Mouse (Mus musculus): Measurements from ENCODE around the gene Gatad1. TPM values are rescaled to one million over a fixed set of nuclear protein-coding genes. Genes with fewer than 3 reads are reported as not detected.
A peak's percentile ranks its signal among the peaks of the same experiment; 100 is the strongest.

The Gatad1 gene
- polyA plus RNA-seq, 1 experiment from 2014 or later, result 69.9 TPM

GRCm38 (mm10) chr5:3600790-3601189 lies 56.2 kb downstream of the Gatad1 start:
- ATAC-seq (replicated peaks; ENCODE audit: insufficient number of reproducible peaks, low FRiP score, low TSS enrichment, low read depth), result no peak
- 87% methylated on average over 3 of the region's 3 CpGs for WGBS
- no peak overlapping the region for H3K4me3 ChIP-seq (ENCODE audit: low read depth, low read length)

GRCm38 (mm10) chr5:3600298-3600697 lies 56.7 kb downstream of the Gatad1 start:
- Histone ChIP-seq H3K36me3 (replicated peaks; ENCODE audit: control insufficient read depth, insufficient read depth, low read depth, low read length) (0 out of 2 replicates have a peak, but pooled peaks cover under 1% of the 10 kb centered on the region), H3K9me3 (replicated peaks; ENCODE audit: control insufficient read depth, low read length) (no peaks in the 10 kb centered on the region), H3K27ac (replicated peaks; ENCODE audit: low read depth, low read length) (no peak overlapping the region), H3K9ac (replicated peaks; ENCODE audit: low read length) (no peak overlapping the region), H3K4me1 (ENCODE audit: control insufficient read depth, insufficient read depth, low read length) (no peaks in the 10 kb centered on the region), H3K27me3 (ENCODE audit: control insufficient read depth, insufficient read depth, low read length) (no peaks in the 10 kb centered on the region), H3K4me3 (ENCODE audit: low read depth, low read length) (no peak overlapping the region), H3K4me2 (ENCODE audit: low read depth, low read length) (no peak overlapping the region)
- no peak for ATAC-seq (replicated peaks; ENCODE audit: insufficient number of reproducible peaks, low FRiP score, low TSS enrichment, low read depth)
- DNase-seq (ENCODE audit: low spot score), result no peak
- 85% methylated on average over 1 of the region's 1 CpGs for WGBS

More at GRCm38 (mm10) chr5:3600790-3601189, 56.2 kb downstream of the Gatad1 start:
- no peak for DNase-seq (ENCODE audit: low spot score)
- H3K27me3 ChIP-seq (ENCODE audit: control insufficient read depth, insufficient read depth, low read length), result no peaks in the 10 kb centered on the region
- no peaks in the 10 kb centered on the region for H3K9me3 ChIP-seq (replicated peaks; ENCODE audit: control insufficient read depth, low read length)
- H3K4me1 ChIP-seq (ENCODE audit: control insufficient read depth, insufficient read depth, low read length), result no peaks in the 10 kb centered on the region
- peaks cover 3% of the 10 kb centered on the region; the same call in 1 of the 2 replicates for H3K36me3 ChIP-seq (replicated peaks; ENCODE audit: control insufficient read depth, insufficient read depth, low read depth, low read length)
- H3K27ac ChIP-seq (replicated peaks; ENCODE audit: low read depth, low read length), result no peak overlapping the region
- no peak overlapping the region for H3K9ac ChIP-seq (replicated peaks; ENCODE audit: low read length)
- H3K4me2 ChIP-seq (ENCODE audit: low read depth, low read length), result no peak overlapping the region

- 92% methylated on average over 5 of the region's 5 CpGs for WGBS
- Histone ChIP-seq H3K4me1 (ENCODE audit: control insufficient read depth, insufficient read depth, low read length) (no peaks in the 10 kb centered on the region), H3K9me3 (replicated peaks; ENCODE audit: control insufficient read depth, low read length) (no peaks in the 10 kb centered on the region), H3K27ac (replicated peaks; ENCODE audit: low read depth, low read length) (no peak overlapping the region), H3K9ac (replicated peaks; ENCODE audit: low read length) (no peak overlapping the region), H3K4me2 (ENCODE audit: low read depth, low read length) (no peak overlapping the region), H3K36me3 (replicated peaks; ENCODE audit: control insufficient read depth, insufficient read depth, low read depth, low read length) (no peaks in the 10 kb centered on the region), H3K27me3 (ENCODE audit: control insufficient read depth, insufficient read depth, low read length) (no peaks in the 10 kb centered on the region), H3K4me3 (ENCODE audit: low read depth, low read length) (no peak overlapping the region)
- ATAC-seq (replicated peaks; ENCODE audit: insufficient number of reproducible peaks, low FRiP score, low TSS enrichment, low read depth) (no peak), DNase-seq (ENCODE audit: low spot score) (no peak)
Observed at GRCm38 (mm10) chr5:3598766-3599165, 58.2 kb downstream of the Gatad1 start.

- DNase-seq (ENCODE audit: low spot score) (no peak), ATAC-seq (replicated peaks; ENCODE audit: insufficient number of reproducible peaks, low FRiP score, low TSS enrichment, low read depth) (no peak)
- Histone ChIP-seq H3K9me3 (replicated peaks; ENCODE audit: control insufficient read depth, low read length) (no peaks in the 10 kb centered on the region), H3K9ac (replicated peaks; ENCODE audit: low read length) (no peak overlapping the region), H3K27me3 (ENCODE audit: control insufficient read depth, insufficient read depth, low read length) (no peaks in the 10 kb centered on the region), H3K4me3 (ENCODE audit: low read depth, low read length) (peak overlapping the region; percentile 56; the same call in 1 of the 2 replicates), H3K4me1 (ENCODE audit: control insufficient read depth, insufficient read depth, low read length) (no peaks in the 10 kb centered on the region), H3K27ac (replicated peaks; ENCODE audit: low read depth, low read length) (no peak overlapping the region), H3K4me2 (ENCODE audit: low read depth, low read length) (peak overlapping the region; percentile 71; the same call in 1 of the 2 replicates), H3K36me3 (replicated peaks; ENCODE audit: control insufficient read depth, insufficient read depth, low read depth, low read length) (no peaks in the 10 kb centered on the region)
Observed at GRCm38 (mm10) chr5:3597171-3597570, 59.8 kb downstream of the Gatad1 start.

- under 1% methylated on average over 29 of the region's 31 CpGs for WGBS
- no peaks in the 10 kb centered on the region for H3K36me3 ChIP-seq (replicated peaks; ENCODE audit: control insufficient read depth, insufficient read depth, low read depth, low read length)
- no peaks in the 10 kb centered on the region for H3K9me3 ChIP-seq (replicated peaks; ENCODE audit: control insufficient read depth, low read length)
- H3K27ac ChIP-seq (replicated peaks; ENCODE audit: low read depth, low read length), result no peak within 1 kb of the TSS
- DNase-seq (ENCODE audit: low spot score), result peak; percentile 82
- H3K27me3 ChIP-seq (ENCODE audit: control insufficient read depth, insufficient read depth, low read length), result no peaks in the 10 kb centered on the region
- H3K4me3 ChIP-seq (ENCODE audit: low read depth, low read length), result peak within 1 kb of the TSS; percentile 56
- H3K4me1 ChIP-seq (ENCODE audit: control insufficient read depth, insufficient read depth, low read length), result no peaks in the 10 kb centered on the region
- H3K9ac ChIP-seq (replicated peaks; ENCODE audit: low read length), result peak within 1 kb of the TSS; percentile 74
- H3K4me2 ChIP-seq (ENCODE audit: low read depth, low read length), result peak within 1 kb of the TSS; percentile 72
- ATAC-seq (replicated peaks; ENCODE audit: insufficient number of reproducible peaks, low FRiP score, low TSS enrichment, low read depth), result peak; percentile 85
Observed at GRCm38 (mm10) chr5:3596399-3596766, 60.6 kb downstream of the Gatad1 start, which contains the start of gene Rbm48. Rbm48 (minus strand) TSS chr5:3596585.

GRCm38 (mm10) chr5:3595693-3596398 lies 61.1 kb downstream of the Gatad1 start, which contains the start of gene Pex1:
Pex1 (plus strand) TSS chr5:3596066.
- peak; percentile 98 for DNase-seq (ENCODE audit: low spot score)
- Histone ChIP-seq H3K4me3 (ENCODE audit: low read depth, low read length) (peak within 1 kb of the TSS; percentile 56), H3K9me3 (replicated peaks; ENCODE audit: control insufficient read depth, low read length) (no peaks in the 10 kb centered on the region), H3K27ac (replicated peaks; ENCODE audit: low read depth, low read length) (no peak within 1 kb of the TSS), H3K4me2 (ENCODE audit: low read depth, low read length) (peak within 1 kb of the TSS; percentile 72), H3K4me1 (ENCODE audit: control insufficient read depth, insufficient read depth, low read length) (no peaks in the 10 kb centered on the region), H3K36me3 (replicated peaks; ENCODE audit: control insufficient read depth, insufficient read depth, low read depth, low read length) (no peaks in the 10 kb centered on the region), H3K27me3 (ENCODE audit: control insufficient read depth, insufficient read depth, low read length) (no peaks in the 10 kb centered on the region), H3K9ac (replicated peaks; ENCODE audit: low read length) (peak within 1 kb of the TSS; percentile 74)
- under 1% methylated on average over 50 of the region's 50 CpGs for WGBS
- ATAC-seq (replicated peaks; ENCODE audit: insufficient number of reproducible peaks, low FRiP score, low TSS enrichment, low read depth), result peak; percentile 97

Small RNA genes lying within 50 kb of the gene (microRNA-seq; reads per million reads assigned to microRNA genes)
- gene Gm22926 (ENCODE audit: borderline number of aligned reads), result not detected
- not detected for gene Gm26238 (ENCODE audit: borderline number of aligned reads)

Other genes with a start within 250 kb of the Gatad1 start
- gene Fam133b, start 113.4 kb downstream of the Gatad1 start, polyA plus RNA-seq (2014; fragmentation: Nextera tagmentation; extraction: Ambion mirVana), result 36.4 and 39.2 TPM in 2 replicates
- gene 1700109H08Rik, start 85.6 kb downstream of the Gatad1 start, polyA plus RNA-seq (2014; fragmentation: Nextera tagmentation; extraction: Ambion mirVana), result 1.5 and 2.2 TPM in 2 replicates
- 13.3 and 13.4 TPM in 2 replicates for gene Pex1, start 61.1 kb downstream of the Gatad1 start, polyA plus RNA-seq (2014; fragmentation: Nextera tagmentation; extraction: Ambion mirVana)
- gene Rbm48, start 60.6 kb downstream of the Gatad1 start, polyA plus RNA-seq (2014; fragmentation: Nextera tagmentation; extraction: Ambion mirVana), result 16.3 and 17.3 TPM in 2 replicates
- gene Tmbim7, start 6.0 kb downstream of the Gatad1 start, polyA plus RNA-seq (2014; fragmentation: Nextera tagmentation; extraction: Ambion mirVana), result not detected in 2 replicates
- gene Ankib1, start 145.7 kb upstream of the Gatad1 start, polyA plus RNA-seq (2014; fragmentation: Nextera tagmentation; extraction: Ambion mirVana), result 12.2 and 12.4 TPM in 2 replicates
- gene Krit1, start 146.0 kb upstream of the Gatad1 start, polyA plus RNA-seq (2014; fragmentation: Nextera tagmentation; extraction: Ambion mirVana), result 52.7 and 61.8 TPM in 2 replicates
- 0.07 and 0.11 TPM in 2 replicates for gene Lrrd1, start 188.0 kb upstream of the Gatad1 start, polyA plus RNA-seq (2014; fragmentation: Nextera tagmentation; extraction: Ambion mirVana)
- gene Mterf1a, start 236.7 kb upstream of the Gatad1 start, polyA plus RNA-seq (2014; fragmentation: Nextera tagmentation; extraction: Ambion mirVana), result 10.4 and 11.3 TPM in 2 replicates